Mouse (Mus musculus) skeletal muscle tissue, adult 2 months (tissue): ENCODE results near the gene Nmi.
"Not testable (repeated sequence)": the region's sequence is repeated elsewhere in the genome, so short reads cannot be mapped to it uniquely, and the experiment has no call there.

Source experiments
- DNase-seq: peaks from one replicate; pipeline ENCODE4 v3.0.0-alpha.2; 2012; ENCODE audit warnings: low read depth, low spot score

Gene Nmi

DNA sequence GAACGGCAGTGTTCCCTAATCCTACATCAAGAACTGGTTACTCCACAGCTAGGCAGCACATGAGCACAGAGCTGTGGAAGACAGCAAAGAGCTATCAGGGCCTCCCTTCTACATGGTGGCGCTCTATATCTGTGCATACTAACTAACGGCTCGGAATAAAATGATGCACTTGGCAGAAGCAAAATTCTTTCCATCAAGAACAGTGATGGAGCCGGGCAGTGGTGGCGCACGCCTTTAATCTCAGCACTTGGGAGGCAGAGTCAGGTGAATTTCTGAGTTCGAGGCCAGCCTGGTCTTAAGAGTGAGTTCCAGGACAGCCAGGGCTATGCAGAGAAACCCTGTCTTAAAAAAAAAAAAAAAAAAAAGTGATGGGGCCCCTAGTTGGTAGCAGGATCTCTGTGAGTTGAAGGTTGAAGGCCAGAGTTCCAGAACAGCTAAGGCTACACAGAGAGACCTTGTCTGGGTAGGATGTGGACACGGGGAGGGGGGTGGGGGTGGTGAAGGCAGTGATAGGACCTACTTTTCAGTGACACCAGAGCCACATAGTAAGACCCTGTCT lies at the start of gene Nmi:
Gene Nmi (minus strand): TSS at position 85 of the 559 bp plus-strand sequence.
- DNase-seq = no peak

DNA sequence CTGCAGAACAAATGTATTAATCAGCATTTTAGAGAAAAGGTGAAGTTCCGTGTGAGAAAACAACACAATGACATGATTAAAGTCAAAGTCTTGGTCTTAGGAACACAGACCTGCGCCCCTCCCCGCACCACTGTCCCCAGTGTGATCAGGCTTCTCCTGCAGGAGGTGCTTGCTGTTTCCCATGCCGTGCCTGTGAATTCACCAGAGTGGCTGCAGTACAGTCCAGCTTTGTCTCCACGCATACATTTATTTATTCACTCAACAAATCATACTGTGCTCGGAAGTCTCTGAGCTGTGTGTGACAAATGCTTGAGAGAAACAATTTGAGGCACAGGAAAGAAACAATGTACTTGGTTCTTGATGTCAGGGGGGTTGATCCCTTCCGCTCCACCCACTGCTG lies 43.1 kb upstream of the Nmi start:
- no peak for DNase-seq

DNA sequence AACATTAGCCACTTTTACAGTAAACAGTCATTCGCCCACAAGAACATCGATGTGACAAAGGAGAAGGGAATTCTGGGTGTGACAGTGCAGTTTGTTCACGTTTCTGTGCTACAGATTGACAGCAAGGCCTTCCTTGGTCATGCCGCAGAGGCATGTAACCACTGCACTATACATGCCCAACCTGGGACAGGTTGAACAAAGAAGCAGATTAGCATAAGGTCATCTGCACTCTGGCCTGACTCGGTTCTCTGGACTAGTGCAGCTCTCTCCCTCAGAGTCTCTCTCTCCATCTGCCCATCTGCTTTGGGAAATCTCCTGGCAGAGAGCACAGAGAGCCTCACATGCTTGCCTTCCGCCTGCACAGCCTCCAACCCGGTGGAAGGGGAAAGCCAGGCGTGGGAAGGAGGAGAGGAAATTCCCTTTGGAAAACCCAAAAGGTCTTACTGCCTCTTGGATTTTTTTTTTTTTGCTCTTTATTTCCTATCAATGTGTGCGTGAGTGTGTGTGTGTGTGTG lies 40.1 kb upstream of the Nmi start:
- DNase-seq = peak; percentile 30

DNA sequence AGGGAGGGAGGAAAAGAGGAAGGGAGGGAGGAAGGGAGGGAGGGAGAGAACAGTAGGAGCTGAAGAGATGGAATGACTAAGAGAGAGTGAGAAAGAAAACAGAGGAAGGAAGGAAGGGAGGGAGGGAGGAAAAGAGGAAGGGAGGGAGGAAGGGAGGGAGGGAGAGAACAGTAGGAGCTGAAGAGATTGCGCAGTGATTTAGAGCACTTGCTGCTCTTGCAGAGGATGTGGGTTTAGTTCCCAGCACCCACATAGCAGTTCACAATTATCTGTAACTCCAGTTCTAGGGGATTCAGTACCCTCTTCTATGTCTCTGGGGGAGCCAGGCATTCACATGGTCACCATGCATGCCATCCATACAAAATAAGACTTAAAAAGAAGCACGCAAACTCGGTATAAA lies 38.5 kb upstream of the Nmi start:
- not testable (repeated sequence) for DNase-seq

DNA sequence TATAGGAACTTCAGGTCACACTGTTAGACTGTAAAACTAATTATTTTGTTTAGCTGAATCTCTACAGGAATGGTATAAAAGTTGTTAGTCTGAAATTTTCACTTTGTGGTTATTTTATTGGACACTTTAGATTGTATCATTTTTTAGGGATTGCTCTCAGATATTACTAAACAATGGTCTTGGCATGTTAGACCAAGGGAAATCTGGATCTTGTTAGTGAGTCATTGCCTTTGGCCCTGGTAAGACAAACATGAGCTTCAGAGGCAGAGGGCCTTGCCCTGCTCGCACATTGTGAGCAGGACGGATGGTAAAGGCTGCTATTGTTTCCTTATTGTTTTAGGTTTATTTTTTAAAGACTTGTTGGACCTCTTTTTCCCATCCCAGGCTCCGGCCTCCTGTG lies 33.1 kb upstream of the Nmi start:
- DNase-seq = peak; percentile 64

DNA sequence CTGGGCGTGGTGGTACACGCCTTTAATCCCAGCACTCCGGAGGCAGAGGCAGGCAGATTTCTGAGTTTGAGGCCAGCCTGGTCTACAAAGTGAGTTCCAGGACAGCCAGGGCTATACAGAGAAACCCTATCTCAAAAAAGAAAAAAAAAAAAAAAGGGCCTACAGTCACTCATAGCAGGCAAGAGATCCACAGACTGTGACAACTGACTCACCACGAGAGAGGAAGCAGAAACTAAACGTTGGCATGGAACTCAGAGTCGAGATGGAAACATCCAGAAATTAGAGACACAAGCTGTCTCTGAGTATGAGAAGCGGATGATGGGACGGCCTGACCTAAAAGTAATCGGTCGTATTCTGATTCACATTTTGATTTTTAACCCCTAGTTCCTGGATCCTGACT lies 29.0 kb upstream of the Nmi start:
- not testable (repeated sequence) for DNase-seq

DNA sequence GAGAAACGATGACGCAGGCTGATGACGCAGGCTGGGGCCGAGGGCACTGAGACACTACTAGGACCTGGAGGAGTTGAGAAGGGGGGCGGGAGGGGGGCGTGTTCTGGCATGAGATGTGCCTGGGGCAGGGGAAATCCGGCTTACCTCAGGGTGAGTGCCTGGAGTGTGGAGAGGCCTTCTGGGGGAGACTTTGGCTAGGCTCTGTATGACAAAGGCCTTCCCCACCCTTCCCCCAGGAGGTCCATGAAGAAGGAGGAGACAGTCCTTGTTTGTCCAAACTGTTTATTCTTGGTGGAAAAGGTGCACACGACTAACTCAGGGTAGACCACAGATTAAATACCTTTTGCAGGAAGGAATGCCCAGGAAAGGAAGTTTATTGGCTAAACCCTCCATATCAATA lies 28.2 kb upstream of the Nmi start:
- DNase-seq = no peak

DNA sequence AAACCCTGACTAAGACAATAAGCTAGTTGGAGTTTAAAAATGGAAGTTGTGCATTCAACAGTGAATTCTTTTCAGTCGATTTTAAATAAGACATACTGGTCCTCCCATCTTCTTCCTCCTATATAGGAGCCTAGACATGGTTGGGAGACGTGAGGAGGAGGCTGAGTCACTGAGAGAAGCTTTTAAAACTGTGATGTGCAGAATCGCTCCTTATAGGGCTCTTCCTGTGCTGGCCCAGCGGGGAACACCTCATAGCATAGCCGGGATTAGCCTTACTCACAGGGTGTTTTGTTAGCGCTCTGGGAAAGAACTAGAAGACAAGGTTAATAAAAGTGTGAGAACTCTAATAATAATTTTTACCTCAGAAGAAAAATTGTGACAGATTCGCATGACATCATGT lies 26.7 kb upstream of the Nmi start:
- no peak for DNase-seq

DNA sequence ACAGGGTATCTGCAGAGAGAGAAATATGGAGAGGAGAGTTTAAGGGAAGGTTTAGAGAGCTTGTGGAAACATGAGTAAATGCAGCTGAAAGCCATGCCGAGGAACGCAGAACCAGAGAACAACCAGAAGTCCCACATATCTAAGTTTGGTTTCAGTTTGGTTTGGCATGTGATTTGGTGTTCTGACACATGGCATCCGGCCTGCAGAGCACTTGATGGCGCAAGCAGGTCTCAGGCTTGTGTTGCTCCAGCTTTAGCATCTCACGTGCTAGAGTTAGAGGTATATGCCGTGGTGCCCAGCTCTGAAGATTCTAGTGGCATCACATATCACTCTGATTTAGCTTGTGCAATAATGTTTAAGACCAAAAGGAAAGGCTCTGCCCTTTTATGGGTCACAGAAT lies 18.2 kb upstream of the Nmi start:
- no peak for DNase-seq

DNA sequence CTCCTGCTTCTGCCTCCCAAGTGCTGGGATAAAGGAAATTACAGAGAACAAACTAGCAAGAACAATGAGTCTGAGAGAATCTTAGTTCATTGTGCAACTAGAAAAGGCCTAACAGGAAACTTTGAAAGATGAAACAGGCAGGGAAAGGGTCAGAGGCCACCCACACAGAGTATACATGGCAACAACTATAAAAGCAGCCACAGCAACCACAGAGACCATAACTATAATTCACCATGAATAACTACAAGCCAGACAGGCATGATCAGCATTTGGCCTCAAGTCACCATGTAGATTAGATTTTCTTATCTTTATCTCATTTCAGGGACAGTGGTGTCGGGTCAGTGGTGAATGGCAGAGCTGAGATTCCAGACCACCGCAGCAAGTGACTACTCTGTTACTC lies 16.3 kb upstream of the Nmi start:
- no peak for DNase-seq

DNA sequence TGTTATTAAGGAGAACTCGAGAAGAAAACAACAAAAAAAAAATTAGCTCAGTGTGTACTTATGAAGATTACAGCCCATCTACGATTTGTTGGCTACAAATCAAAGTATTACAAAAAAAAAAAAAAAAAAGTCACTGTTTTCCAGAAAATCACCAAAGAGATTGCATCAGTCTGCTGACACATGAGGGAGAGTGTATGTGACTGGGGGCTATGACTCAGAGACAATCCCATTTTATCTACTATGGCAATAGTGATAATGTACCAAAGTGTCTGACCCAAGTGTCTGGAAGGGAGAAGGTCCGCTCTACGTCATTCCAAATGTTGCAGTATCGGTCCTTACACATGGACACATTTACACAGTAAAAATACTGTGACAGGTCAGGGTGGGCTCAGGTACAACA lies 13.4 kb upstream of the Nmi start:
- peak; percentile 52 for DNase-seq

DNA sequence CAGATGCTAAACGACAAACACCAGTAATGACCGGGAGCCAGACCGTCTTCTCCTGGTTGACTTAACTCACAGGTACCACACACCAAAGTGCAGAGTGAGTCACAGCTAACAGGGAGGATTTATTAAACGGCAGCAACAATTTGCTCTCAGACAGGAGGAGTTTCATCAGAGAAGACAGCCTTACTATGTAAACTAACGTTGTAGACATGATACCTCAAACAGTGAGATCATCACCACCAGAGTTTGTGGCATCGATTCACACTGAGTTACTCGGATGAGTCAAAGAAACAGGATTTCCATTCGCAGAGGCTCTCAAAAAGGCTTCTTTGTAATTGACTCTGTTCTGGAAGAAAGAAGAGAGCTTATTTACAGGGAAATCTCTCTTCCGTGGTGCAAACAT lies 12.9 kb upstream of the Nmi start:
- DNase-seq = no peak

DNA sequence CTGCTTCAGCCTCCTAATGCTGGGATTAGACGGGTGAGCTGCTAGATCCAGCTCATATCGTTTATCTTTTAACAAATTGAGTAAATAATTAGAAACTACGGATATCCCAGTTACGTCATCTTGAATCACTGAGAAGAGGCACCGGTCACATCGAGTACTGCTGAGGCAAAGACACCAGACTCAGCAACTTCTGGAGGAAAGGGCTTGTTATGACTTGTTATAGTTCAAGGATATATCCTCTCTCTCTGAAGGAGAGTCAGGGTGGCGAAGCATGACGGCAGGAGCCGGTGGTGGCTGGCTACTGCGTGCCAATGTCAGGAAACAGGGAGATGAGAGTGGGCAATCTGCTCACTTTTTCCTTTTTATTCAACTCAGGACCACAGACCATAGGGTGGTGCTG lies 11.9 kb upstream of the Nmi start:
- DNase-seq = no peak

DNA sequence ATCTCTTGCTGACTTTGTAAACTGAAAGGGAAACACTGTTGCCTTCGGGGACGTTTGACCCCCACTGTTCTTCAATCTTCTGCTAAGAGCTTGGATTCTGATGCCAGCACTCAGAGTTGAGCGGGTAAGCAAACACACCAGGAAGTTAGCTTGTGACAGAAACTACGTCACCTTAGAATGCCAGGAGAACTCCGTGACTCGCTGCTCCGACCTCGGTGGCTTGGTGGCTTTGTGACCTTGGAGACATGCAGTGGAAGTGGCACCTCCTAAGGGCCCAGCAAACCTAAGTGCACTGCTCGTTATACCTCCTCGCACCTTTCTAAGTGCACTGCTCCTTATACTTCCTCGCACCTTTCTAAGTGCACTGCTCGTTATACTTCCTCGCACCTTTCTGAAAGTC lies 9.0 kb upstream of the Nmi start:
- DNase-seq = no peak

DNA sequence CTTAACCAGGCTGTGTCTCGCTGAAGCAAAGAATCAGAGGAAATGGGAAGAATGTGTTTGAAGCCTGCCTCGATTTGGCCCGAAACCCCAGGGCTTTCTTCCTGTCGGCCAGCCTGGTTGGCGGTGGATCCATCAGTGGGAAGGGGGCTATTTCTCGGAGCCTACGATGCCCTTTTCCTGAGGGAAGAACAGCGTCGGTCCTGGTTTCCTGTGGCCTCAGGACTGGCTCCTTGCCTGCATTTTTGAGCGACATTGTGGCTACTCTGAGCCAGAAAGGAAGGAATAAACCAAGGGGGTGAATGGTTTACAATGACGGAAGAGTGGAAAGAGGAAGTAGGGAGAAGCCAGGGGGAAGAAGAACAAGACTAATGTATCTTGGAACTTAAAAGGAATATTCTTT lies 8.3 kb upstream of the Nmi start:
- DNase-seq = no peak

DNA sequence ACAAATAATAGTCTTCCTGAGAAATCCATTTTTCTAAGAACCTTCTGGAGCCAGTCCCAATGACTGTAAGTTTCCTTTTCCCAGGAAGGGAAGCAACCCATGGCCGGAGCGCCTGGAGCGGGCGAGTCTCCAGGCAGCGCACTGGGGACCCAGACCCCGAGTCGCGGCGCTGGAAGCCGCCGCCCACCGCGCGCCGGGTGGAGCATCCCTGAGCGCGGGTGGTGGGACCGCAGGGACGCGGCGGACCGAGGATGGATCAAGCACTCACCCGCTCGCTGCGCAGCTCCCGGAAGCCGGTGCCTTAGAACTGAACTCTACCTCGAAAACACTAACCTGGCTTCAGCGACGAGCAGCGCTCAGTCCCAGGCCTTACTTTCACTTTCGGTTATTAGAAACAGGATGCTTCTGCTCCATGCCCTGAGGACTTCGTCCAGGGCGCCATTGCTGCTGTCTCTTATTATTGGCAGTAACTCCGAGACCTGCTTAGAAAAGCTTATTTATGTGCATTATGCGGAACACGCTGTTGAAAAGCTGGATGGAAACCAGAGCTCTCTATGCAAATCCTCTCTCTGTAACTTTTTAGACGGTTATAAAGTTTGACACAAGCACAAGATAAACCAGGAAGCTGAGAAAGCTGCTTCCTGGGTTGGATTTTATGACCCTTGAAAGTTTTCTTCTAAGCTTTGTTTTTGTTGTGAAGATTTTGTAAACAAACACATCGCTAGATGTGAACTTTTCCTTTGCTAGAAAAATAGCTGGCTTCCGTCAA lies 469 bp downstream of the Nmi start:
- DNase-seq = peak; percentile 62

DNA sequence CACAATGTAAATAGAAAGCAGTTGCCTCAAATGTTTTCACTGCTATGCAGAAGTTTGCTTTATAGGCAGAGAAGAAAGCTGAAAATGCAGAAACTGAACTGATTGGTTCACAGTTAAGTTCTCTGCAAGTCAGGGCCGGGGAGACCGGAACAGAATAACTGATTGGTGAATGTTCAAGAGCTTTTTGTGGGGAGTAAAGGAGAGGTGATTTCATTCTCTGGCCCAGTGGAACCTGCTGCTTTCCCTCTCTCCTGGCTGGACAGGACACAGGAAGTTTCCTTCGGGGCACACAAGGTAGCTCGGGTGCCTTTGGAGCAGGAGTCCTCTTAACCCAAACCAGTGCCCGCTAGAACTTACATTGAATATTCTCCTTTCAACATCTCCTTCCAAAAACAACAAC lies 1.2 kb downstream of the Nmi start:
- peak; percentile 37 for DNase-seq

DNA sequence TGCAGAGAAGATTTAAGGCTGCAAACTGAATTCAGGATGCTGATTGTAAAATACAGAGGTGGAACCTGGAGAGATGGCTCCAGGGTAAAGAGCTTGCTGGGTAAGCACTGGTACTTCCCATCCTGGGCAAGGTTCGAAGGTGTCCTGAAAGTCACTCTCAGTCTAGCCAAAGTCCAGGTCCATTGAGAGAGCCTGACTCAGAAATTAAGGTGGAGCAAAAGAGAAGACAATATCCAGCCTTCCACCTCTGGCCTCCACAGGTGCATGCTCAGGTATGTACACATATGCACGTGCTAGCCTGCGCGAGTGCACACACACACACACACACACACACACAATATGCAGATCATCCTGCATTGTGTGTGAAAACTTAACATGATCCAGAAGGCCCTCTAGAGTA lies 2.4 kb downstream of the Nmi start:
- DNase-seq = no peak

DNA sequence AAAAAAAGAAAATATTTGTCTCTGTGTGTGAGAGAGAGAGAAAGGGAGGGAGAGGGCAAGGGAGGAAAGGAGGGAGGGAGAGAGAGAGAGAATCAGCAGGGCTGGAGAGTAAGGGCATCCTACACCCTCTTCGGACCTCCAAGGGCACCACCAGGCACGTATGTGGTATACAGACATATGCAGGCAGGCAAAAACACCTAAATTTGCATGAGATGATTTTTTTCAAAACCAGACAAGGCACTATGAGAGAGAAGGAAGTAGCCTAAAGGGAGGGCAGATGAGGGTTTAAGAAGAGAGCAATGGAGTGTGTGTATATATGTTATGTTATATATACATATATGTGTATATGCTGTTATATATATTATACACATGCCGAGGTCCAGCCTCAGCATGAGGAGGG lies 6.0 kb downstream of the Nmi start:
- DNase-seq = no peak

DNA sequence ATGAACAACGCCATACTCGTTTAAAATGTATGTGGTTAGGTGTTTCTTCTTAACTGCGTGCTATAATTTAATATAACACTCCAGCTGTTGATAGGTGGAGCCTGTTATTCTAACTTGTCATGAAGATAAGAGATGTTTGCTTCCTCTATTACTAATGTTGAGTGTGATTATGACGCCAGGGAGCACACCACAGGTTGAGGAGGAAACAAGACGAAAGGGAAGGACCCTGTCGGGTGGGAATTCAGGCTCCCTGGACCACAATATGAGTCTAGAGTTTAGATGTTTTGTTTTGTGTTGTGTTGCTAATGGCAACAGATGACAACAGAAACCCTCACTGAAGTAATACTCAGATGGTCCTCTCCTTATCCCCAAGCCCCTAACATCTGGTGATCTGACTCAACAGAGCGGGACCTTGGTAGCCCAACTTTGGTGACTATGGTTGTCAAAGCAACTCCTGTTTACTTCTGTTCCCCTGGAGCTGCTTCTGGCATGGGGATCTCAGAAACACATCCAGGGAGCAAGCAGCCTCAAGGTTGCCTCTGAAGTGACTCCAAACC lies 19.6 kb downstream of the Nmi start:
- DNase-seq = no peak

DNA sequence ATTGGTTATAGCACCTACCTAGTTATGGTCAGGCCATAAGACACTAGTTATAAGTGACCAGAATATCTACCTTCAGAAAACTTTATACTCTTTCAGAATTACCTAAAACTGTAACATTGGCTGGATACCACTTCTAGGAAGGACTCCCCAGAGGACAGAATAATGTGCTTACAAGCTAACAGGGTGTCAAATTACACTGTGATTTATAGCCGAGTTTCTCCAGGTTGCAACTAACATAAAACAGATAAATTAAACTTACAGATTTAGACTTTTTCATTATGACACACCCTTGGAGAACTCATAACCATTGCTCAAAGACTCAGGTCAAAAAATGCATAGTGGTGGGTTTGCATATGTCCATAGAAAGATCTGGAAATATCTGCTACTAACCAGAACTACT lies 22.4 kb downstream of the Nmi start:
- no peak for DNase-seq

DNA sequence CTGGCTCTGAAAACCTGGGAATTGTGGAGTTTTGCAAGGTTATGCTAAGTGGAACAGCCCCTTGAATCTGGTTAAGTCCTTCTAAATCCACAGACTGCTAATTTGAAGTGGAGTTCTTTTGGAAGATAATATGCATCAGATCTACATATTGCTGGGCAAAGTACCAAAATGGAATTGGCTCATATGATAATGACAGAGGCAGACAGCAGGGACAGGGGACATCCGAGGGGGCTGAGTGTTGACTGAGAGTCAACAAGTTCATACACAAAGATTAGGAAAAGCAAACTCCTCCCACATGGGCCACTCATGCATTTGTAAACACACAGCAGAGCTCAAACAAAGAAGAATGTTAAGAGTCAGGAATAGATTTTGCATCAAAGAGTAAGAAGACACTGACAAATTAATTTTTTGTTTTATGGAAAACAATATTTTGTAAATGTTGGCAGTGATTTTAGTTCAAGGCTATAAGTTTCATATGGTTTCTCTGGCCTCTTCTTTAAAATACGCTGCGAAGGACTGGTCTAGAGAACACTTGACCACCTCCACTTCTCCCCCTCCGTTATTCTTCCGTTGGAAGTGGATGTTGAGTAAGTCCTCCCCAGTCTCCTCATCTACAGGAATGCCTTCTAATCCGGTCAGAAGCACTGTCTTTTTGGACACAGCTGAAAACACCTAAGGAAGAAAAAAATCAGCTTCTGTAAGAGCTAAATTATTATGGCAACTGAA lies 25.0 kb downstream of the Nmi start:
- DNase-seq = no peak

DNA sequence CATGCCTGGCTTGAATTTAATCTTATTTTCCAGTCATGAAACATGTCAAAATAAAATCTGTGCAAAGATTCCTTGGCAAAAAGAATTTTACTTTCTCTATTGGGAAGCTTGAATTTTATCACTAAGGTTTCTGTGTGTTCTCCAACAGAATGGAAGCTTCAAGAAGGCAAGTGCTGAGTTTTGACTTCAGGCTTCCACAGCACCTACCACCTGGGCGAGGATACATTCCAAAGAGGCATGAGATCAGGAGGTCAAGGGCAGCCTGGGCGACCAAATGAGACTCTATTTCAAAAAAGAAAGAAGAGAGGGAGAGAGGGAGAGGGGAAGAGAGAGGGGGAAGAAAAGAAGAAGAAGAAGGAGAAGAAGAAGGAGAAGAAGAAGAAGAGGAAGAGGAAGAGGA lies 27.5 kb downstream of the Nmi start:
- no peak for DNase-seq
